In genomic region chr2:151903933-151904332, GRCm38 (mm10) we compare ENCODE assay signal across 18 mouse cellular contexts. TPM values are rescaled to one million over a fixed set of nuclear protein-coding genes. Genes with fewer than 3 reads are reported as not detected.
"Had no signal": no experiment of that assay in that cellular context is flagged by ENCODE, and none has a peak within 500 bp of the region (broad histone marks: within the 10 kb centered on the region; RNA-seq: fewer than 3 reads in every experiment).

No protein-coding gene starts in this region.

- DNase-seq: kidney, postnatal 10 days; kidney, postnatal 36 days; layer of hippocampus, postnatal 36 days; liver, embryonic 13.5 days; lung, adult 2 months; right cerebral cortex, adult 18-20 months; right cerebral cortex, postnatal 14 days; right cerebral cortex, postnatal 4 days; thymus, adult 2 months; thymus, postnatal 14 days; thymus, postnatal 4 days had no signal

- H3K27me3 ChIP-seq: liver, embryonic 13.5 days; midbrain, embryonic 13.5 days had no signal

- H3K4me3 ChIP-seq: kidney, embryonic 15.5 days; left cerebral cortex, adult 2 months; liver, embryonic 13.5 days; midbrain, embryonic 13.5 days had no signal

- H3K27ac ChIP-seq: kidney, embryonic 15.5 days; left cerebral cortex, adult 2 months; liver, embryonic 13.5 days; macrophage; midbrain, embryonic 13.5 days; stomach, postnatal 0 days had no signal

- H3K9ac ChIP-seq: kidney, embryonic 15.5 days; liver, embryonic 13.5 days; midbrain, embryonic 13.5 days had no signal

- H3K36me3 ChIP-seq: kidney, embryonic 15.5 days; liver, embryonic 13.5 days; midbrain, embryonic 13.5 days had no signal

- H3K4me1 ChIP-seq: kidney, embryonic 15.5 days; liver, embryonic 13.5 days; midbrain, embryonic 13.5 days had no signal

RNA-seq across cellular contexts. Expression of gene Angpt4, which starts 7.1 kb away (rescaled TPM):
- total RNA-seq: layer of hippocampus, postnatal 10 days; left cerebral cortex, adult 2 months had no signal
- polyA plus RNA-seq: limb, embryonic 11.5 days; liver, embryonic 13.5 days; macrophage had no signal
